Mouse (Mus musculus) C2C12 (cell line): ENCODE data around the gene Gpr156.

Source experiments
- CEBPB ChIP-seq: IDR thresholded peaks from one replicate; pipeline ENCODE4 v1.6.1; 2011; ENCODE audit warnings: low read depth, mild to moderate bottlenecking, control low read depth, moderate library complexity
- CTCF ChIP-seq: IDR thresholded peaks from one replicate; pipeline ENCODE4 v1.5.1; 2011; ENCODE audit not compliant: control insufficient read depth, insufficient read depth, insufficient read length
- MAX ChIP-seq: IDR thresholded peaks from one replicate; pipeline ENCODE4 v1.6.1; 2011; ENCODE audit warnings: mild to moderate bottlenecking, control low read depth
- MYOG ChIP-seq: IDR thresholded peaks from one replicate; pipeline ENCODE4 v1.6.1; 2011; ENCODE audit not compliant: control insufficient read depth, insufficient read length; ENCODE audit errors: extremely low read depth
- USF1 ChIP-seq: IDR thresholded peaks from one replicate; pipeline ENCODE4 v1.6.1; 2011; ENCODE audit warnings: low read depth, mild to moderate bottlenecking, control low read depth, moderate library complexity

DNA sequence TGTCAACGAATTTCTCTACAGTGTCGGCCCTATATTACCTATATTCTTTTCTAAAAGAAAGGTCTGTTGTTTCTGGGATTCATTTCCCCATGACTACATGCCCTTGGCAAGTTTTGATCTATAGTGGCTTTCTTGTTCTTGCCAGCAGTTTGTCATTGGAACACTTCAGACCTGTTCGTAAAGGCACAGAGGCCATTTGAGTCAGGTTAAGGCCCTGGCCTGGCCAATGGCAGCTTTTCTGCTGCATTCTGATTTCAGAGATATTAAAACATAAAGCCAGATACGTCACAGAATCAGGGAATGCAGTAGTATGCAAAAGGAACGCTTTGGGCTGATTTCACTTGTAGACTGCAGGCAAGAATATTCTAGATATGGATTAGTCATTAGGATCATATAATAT lies 17.5 kb upstream of the Gpr156 start:
- TF ChIP-seq CTCF (no peak), MYOG (no peak), USF1 (no peak), MAX (no peak), CEBPB (no peak)
